Mouse (Mus musculus): ENCODE data around the gene Gabrr3.

The Gabrr3 gene

DNA sequence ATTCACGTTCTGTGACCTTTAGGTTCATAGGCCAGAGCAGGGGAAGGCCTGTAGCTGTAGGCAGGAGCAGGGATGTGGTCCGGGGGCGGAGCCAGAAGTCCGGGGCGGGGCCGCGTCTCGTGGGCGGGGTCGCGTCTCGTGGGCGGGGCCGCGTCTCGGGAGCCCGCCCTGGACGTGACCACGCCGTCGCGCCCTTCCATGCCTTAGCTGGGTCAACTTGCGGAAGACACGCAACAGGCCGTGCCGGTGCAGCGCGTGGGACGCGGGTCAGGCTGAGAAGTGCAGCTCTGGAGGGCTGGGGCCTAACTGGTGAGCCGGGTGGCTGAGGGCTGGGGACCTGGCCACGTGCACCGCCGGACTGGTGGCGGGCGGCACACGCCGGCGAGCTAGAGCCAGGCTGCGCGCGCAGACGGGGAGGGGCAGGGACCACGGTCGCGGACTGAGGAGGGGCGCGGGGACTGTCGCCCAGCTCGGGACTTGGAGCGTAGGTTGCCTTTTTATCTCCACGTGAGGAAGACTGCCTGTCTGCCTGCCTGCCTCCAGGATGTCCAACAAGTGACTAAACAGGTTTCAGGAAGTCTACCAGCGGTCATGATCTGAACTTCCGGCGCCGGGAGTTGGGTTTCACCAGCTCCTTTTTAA lies 64.6 kb downstream of the Gabrr3 start, which contains the start of gene Riox2:
Gene Riox2, plus strand, starts transcription at position 139 of the 642 bp plus-strand sequence.
- peak; percentile 83 to 87 for DNase-seq

DNA sequence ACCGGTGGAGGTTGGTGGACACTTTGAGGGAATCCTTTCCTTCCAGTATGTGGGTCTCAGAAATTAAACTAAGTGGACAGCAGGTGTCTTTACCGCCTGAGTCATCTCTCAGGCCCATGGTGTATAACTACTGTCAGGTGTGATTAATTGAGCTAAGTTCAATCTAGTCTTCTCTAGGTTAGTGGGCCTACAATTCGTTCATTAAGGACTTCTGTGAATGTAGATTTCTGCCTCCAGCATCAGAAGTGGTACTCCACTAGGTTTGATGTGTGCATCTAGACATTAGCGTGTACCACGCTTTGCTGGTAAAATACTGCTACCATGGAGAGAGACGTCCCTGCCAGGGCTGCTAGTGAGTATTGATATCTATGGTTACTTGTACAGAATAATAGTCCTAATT lies 65.4 kb downstream of the Gabrr3 start:
- no peak for DNase-seq

DNA sequence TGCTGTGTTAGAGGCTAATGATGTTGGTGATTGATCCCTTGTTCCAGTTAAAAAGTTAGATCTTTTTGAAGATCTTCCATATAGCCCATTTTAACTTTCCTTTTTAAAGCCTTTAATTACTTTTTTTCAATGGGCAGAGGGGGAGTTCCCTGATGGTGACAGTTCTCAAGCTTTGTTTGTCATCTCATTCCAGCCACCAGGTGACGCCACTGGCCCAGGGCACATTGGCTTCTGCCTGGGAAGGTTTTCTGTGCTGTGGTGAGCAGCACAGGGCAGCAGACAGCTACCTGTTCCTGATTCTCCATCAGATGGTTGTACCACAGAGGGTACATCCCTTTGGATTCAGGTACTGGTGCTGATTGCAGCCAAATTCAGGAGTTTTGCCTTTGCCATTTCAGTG lies 67.7 kb downstream of the Gabrr3 start:
- DNase-seq: peak; percentile 47 to 54

DNA sequence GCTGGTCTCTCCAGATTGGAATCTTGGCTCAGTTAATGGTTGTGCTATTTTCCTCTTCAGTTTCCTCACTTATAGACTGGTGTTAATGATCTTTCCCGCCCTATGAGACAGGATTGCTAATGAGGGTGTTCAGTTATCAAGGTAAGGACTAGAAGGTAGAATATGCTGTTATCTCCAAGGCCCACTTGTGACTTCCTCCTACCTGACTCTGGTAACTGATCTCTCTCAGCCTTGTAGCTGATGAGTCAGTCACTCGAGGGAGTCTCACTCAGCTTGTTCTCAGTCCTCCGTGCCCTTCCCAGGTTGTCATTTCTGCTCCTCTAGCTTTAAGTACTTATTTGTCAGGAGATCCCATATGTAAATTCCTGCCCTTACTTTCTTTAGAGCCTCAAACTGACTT lies 70.8 kb downstream of the Gabrr3 start:
- DNase-seq: no peak

DNA sequence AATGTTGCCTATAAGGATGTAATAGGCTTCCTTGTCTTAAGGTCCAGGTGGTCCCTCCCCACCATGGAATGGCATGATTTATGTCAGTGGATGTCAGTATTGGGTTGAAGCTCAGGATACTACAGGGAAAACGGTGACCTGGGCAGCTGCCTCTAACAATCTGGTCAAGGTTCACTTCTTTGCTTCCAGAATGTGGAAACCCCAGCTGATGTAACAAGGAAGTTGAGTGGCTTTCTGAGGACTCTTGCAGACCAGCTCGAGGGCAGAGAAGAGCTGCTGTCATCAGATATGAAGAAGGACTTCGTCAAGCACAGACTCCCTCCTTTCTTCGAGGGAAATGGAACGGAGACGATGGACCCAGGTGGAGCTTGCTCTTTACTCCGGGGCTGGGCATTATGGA lies 80.1 kb downstream of the Gabrr3 start:
- no peak for DNase-seq

DNA sequence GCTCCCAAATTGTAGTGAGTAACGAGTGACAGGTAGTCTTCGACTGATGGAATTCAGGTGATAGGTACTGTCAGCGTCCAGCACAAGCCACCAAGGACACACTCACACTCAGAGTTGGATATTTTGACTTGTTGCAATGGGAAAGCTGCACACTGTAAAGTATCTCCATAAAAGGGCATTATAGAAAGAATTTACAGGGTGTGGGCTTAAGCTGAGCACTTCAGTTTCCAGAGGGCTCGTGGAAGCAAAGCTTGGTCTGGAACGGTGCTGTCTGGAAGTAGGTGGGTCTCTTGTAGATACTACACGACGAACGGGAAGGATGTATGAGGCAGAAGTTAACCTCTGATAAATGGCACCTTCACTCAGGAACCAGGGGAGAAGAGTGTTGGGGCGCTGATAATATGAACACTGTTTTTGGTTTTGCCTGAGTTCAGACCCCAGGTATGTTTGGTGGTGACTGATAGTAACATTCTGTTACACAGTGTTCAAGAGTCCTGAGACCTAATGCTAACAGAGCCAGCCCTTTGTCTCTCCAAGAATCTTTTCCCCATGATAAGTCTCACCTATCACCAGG lies 80.9 kb downstream of the Gabrr3 start:
- DNase-seq: no peak

DNA sequence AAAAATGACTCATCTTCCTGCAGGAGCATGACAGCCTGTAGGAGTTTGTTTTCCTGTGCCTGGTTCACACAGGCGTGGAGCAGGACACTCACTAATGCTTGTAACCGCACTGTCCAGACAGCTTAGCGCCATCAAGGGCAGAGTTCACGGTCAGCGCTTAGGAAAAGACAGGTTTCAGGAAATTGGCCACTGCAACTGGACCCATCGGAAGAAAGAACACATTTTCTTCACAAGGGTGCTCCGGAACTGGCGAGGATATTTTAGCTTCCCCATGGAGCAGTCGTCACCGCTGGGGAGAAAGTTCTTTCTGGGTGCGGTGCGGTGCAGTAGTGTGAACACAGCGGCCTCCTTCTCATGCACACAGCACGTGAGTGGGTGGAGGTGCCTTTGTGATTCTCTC lies 86.1 kb downstream of the Gabrr3 start:
- DNase-seq: no peak

DNA sequence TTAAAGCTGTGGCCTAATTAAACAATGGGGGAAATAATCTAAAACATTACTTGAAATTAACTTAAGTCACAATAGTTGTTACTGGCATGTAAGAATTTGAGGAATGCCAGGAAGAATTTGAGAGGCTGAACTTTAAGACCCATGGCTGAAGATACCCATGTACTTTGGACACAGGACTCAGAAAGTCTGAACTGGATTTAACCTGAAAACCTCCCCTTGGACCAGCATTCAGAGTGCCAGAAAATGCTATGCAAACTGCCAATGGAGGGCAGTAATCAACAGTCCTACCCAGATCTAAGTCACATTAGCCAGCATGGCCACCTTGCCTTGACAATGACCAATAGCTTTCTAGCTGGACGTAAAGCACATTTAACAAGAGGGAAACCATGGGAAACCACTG lies 90.8 kb downstream of the Gabrr3 start:
- no peak for DNase-seq

DNA sequence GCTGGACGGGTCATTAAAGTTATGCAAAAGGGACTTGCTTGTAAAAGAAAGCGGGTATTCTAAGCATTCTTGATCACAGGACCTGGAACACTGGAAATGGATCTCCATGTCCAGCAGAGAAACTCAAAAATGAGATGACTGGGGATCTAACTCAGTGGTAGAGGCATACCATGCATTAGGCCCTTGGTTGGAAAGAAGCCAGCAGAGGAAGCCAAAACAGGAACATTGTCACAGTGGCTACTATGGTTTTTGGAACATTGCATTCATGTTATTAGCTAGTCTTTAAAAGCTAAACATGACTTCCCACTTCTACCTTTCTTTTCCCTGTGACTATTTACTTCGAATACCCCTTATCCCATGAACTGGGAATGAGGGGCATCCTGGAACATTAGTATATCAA lies 92.0 kb downstream of the Gabrr3 start:
- DNase-seq: no peak

DNA sequence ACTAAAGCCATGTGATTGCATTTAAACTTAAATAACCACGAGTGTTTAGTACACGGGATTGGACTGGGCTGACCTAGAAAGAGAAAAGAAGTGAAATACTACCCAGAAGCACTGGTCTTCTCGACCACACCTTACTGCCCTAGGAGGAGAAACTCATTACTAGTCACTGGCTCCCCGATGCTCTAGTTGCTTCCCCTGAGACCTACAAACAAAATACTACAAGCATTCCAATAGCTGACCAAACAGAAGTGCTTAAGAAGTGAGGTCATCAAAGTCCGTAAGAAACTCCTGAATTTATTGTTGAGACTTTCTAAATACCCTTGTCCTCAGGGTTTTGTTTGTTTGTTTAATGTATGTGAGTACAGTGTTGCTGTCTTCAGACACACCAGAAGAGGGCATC lies 102.7 kb downstream of the Gabrr3 start:
- DNase-seq: no peak
